8 mouse cellular contexts compared by ENCODE assay signal in the genomic region with DNA sequence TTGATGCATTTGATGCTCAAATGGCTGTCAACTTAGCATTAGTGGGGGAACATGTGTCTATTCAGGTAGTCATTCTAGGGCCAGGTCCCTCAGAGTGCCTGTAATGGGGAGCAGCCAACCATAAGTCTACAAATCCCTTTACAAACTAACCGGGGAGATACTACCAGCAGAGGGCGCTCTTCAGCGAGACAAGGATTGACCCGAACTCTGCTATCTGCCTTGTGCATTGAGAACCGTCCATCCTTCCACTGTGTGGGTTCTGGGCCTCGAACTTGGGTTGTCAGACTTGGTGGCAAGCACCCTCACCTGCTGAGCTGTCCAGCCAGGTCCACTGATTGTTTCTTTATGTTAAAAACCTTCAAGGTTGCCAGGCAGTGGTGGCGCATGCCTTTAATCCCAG. TPM values are rescaled to one million over a fixed set of nuclear protein-coding genes. Genes with fewer than 3 reads are reported as not detected.
DNase-seq lines count a peak whose midpoint lies in the region; ATAC-seq and TF ChIP-seq lines count a peak whose summit lies in the region.

No protein-coding gene starts in this region.

- no peaks in the 10 kb centered on the region for H3K27me3 ChIP-seq in embryonic facial prominence, embryonic 14.5 days (replicated peaks; ENCODE audit: control insufficient read depth, insufficient read depth, low read length)
- no peaks in the 10 kb centered on the region for H3K27me3 ChIP-seq in liver, embryonic 14.5 days (ENCODE audit: control insufficient read depth, insufficient read depth, low read length)

- peak; percentile 92 for TF ChIP-seq CTCF in liver, embryonic 14.5 days (IDR thresholded peaks at IDR 0.05; ENCODE audit: low read depth)

- no peaks in the 10 kb centered on the region for H3K9me3 ChIP-seq in embryonic facial prominence, embryonic 14.5 days (ENCODE audit: control insufficient read depth, low read length)
- H3K9me3 ChIP-seq in liver, embryonic 14.5 days (ENCODE audit: control insufficient read depth, low read length), result no peaks in the 10 kb centered on the region

- H3K36me3 ChIP-seq in embryonic facial prominence, embryonic 14.5 days (ENCODE audit: control insufficient read depth, insufficient read depth, low read length), result no peaks in the 10 kb centered on the region
- H3K36me3 ChIP-seq in liver, embryonic 14.5 days (replicated peaks; ENCODE audit: control insufficient read depth, insufficient read depth, low read depth), result no peaks in the 10 kb centered on the region

- no peak for TF ChIP-seq EP300 in liver, embryonic 14.5 days (IDR thresholded peaks at IDR 0.05; ENCODE audit: low read depth)

- H3K4me2 ChIP-seq in embryonic facial prominence, embryonic 14.5 days (ENCODE audit: low read depth, low read length), result no peak overlapping the region
- H3K4me2 ChIP-seq in liver, embryonic 14.5 days (ENCODE audit: low read depth), result no peak overlapping the region

- DNase-seq in ovary, postnatal 14 days (ENCODE audit: low spot score), result peak; percentile 67
- no peak for DNase-seq in ovary, postnatal 10 days (ENCODE audit: low spot score)
- peak; percentile 83 for DNase-seq in adrenal gland, postnatal 14 days
- peak; percentile 81 for DNase-seq in embryonic facial prominence, embryonic 14.5 days (ENCODE audit: low spot score)
- peak; percentile 76 for DNase-seq in kidney, adult 18-20 months
- peak in 1 of 3 experiments; percentile 50 for DNase-seq in liver, embryonic 14.5 days (ENCODE audit: low read depth in 3 of 3, low spot score in 3 of 3)
- DNase-seq in retina, postnatal 1 day, result peak; percentile 86
- peak; percentile 78 for DNase-seq in urinary bladder, postnatal 14 days (ENCODE audit: low spot score)

- H3K4me1 ChIP-seq in embryonic facial prominence, embryonic 14.5 days (ENCODE audit: control insufficient read depth, insufficient read depth, low read length), result no peaks in the 10 kb centered on the region
- no peaks in the 10 kb centered on the region for H3K4me1 ChIP-seq in liver, embryonic 14.5 days (replicated peaks; ENCODE audit: control insufficient read depth in 2 of 2, insufficient read depth in 2 of 2, low read length in 1 of 2)

- H3K4me3 ChIP-seq in embryonic facial prominence, embryonic 14.5 days (ENCODE audit: low read depth, low read length), result no peak overlapping the region
- no peak overlapping the region for H3K4me3 ChIP-seq in liver, embryonic 14.5 days (ENCODE audit: insufficient read depth in 1 of 2, low read depth in 2 of 2, low read length in 2 of 2)

- WGBS in embryonic facial prominence, embryonic 14.5 days, result 23% methylated on average over 7 of the region's 7 CpGs
- WGBS in liver, embryonic 14.5 days (ENCODE audit: insufficient replicate concordance), result 12% methylated on average over 7 of the region's 7 CpGs

- no peak overlapping the region for H3K9ac ChIP-seq in embryonic facial prominence, embryonic 14.5 days (ENCODE audit: low read depth, low read length)
- no peak overlapping the region for H3K9ac ChIP-seq in liver, embryonic 14.5 days (replicated peaks)

- no peak overlapping the region for H3K27ac ChIP-seq in embryonic facial prominence, embryonic 14.5 days (replicated peaks; ENCODE audit: low read depth, low read length)
- H3K27ac ChIP-seq in liver, embryonic 14.5 days, result no peak overlapping the region

- peak; percentile 23; the same call in 1 of the 2 replicates for ATAC-seq in embryonic facial prominence, embryonic 14.5 days (ENCODE audit: low read depth)
- 0 out of 2 replicates have a peak, but pooled peaks have one; percentile 28 for ATAC-seq in liver, embryonic 14.5 days (ENCODE audit: insufficient read depth)

RNA-seq across cellular contexts. Expression of a gene that starts 23.1 kb away (rescaled TPM):
- total RNA-seq in adrenal gland, postnatal 14 days (2021), result 11.8 and 39.6 TPM in 2 replicates
- 11.2 and 12.6 TPM in 2 replicates for polyA plus RNA-seq in embryonic facial prominence, embryonic 14.5 days (2014; fragmentation: Nextera tagmentation; extraction: Ambion mirVana)
- 0.79 and 0.83 TPM in 2 replicates for polyA plus RNA-seq in liver, embryonic 14.5 days (2012; rRNA removed)
- polyA plus RNA-seq in liver, embryonic 14.5 days (2014; fragmentation: Nextera tagmentation; extraction: Ambion mirVana), result 0.61 and 0.71 TPM in 2 replicates
